Mouse (Mus musculus) layer of hippocampus, postnatal 36 days (tissue): ENCODE measurements around the gene Fgd4. TPM values are rescaled to one million over a fixed set of nuclear protein-coding genes. Genes with fewer than 3 reads are reported as not detected.

Source experiments
- DNase-seq, 2 experiments: peaks; one replicate each; pipeline ENCODE4 v3.0.0; 2022
- total RNA-seq, 2 experiments: library from RNA; stranded (reverse); gene quantifications; 2 replicates each; pipeline ENCODE4 v1.2.3; 2021

Gene Fgd4
- total RNA-seq = 10 to 100 TPM; 49.9 to 53.2 TPM

- DNase-seq = no peak
These were observed at the start of gene Fgd4 for GRCm38 (mm10) chr16:16600461-16600860. Fgd4 (minus strand) TSS chr16:16600549.

DNA sequence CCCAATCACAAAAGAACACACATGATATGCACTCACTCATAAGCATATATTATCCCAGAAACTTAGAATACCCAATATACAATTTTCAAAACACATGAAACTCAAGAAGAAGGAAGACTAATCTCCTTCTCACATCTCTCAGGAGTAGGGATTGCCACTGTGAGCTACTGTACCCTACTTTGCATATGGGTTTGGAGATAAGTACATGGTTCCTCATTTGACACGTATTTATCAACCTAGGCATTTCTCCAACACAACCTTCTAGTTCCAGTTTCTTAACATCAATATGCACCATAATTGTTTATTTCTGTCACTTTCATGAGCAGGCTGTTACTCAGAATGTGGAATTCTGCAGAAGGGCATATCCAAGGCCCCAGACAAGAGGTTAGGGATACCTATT is 44.8 kb upstream of the Fgd4 start:
- DNase-seq = no peak

- DNase-seq = no peak
These were observed 33.4 kb upstream of the Fgd4 start for GRCm38 (mm10) chr16:16633730-16634129.

GRCm38 (mm10) chr16:16599586-16600401 is 555 bp downstream of the Fgd4 start:
- peak; percentile 13 to 15 for DNase-seq

DNA sequence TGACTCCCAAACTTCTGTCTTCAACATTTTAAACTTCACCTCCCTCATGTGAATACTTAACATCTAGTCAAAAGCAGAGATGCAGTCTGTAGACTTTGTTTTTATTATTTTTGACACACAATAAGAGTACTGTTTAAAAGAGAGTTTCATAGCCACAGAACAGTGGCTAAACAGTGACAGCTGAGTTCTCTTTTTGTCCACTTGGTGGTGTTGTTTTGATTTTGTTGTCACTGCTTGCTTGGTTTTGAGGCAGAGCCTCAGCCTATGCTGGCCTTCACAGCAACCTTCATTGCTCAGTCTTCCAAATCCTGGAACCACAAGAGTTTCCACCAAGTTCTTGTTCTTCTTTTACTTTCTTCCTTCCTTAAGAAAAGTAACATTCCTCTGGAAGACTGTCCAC is 3.8 kb downstream of the Fgd4 start:
- DNase-seq = no peak

GRCm38 (mm10) chr16:16592622-16593021 is 7.7 kb downstream of the Fgd4 start:
- DNase-seq = no peak

DNA sequence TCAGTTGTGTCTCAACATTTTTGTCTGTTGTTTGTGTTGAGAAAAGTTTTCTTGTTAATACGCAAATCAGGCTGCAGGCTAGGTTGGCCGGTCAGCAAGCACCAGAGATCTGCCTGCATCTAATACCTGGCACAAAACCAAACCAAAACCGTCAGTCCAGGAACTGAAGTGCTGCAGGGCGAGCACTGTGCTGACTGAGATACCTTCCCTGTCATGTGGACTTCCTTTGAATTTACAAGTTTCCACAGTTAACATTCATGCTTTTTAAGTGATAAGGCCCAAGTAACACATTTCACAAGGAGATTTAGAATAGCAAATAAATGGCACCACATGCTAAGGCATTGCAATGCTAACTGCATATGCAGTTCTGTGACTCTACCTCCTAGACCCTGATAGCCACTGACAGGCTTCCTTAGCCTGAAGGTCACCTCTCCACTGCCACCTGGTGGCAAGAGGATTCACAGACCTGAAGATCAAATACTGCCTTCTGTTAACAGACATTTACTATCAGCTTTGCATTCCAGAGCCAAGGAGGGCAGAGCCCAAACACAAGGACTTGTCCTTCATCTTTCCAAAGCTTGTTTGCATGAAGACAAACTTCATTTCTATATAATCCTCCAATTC is 15.8 kb downstream of the Fgd4 start:
- DNase-seq = peak; percentile 30 to 45

DNA sequence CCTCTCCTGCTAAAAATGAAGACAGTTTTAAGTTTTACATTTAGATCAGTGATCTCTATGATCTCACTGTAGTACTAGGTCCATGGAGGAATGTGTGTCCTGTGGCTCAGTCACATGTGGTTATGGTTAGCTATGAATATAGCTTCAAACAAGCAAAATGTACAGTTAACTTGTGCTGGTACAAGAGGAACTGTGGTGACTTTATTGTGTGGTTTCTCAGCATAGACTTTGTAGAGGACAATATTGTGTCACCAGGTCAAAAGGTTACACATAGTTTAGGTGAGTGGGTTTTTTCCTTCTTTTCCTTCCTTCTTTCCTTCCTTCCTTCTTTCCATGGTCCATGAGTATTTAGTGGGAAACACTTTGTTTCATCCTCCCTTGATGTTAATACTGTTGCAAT is 23.8 kb downstream of the Fgd4 start:
- DNase-seq = no peak

GRCm38 (mm10) chr16:16574508-16574907 is 25.8 kb downstream of the Fgd4 start:
- no peak for DNase-seq

DNA sequence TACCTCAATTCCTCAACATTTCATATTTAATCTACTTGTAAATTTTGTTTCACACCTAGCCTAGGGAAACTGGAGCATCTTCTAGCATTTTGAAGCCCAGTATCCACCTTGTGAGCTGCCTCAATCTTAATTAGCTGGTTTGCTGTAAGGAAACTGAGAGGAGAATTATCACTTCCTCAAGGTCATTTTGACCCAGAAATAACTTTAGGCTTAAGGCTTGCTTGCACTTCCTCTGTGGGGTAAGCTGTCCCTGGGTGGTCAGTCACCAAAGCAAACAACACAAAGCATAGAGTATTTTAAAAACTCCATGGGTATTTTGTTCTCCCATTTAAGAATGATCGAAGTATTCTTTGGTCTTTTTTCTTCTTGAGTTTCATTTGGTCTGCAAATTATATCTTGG is 27.2 kb downstream of the Fgd4 start:
- DNase-seq = no peak

- no peak for DNase-seq
These were observed 29.0 kb downstream of the Fgd4 start for GRCm38 (mm10) chr16:16571356-16571755.

GRCm38 (mm10) chr16:16566786-16567185 is 33.6 kb downstream of the Fgd4 start:
- DNase-seq = no peak

- DNase-seq = no peak
These were observed 34.1 kb downstream of the Fgd4 start for GRCm38 (mm10) chr16:16566215-16566614.

DNA sequence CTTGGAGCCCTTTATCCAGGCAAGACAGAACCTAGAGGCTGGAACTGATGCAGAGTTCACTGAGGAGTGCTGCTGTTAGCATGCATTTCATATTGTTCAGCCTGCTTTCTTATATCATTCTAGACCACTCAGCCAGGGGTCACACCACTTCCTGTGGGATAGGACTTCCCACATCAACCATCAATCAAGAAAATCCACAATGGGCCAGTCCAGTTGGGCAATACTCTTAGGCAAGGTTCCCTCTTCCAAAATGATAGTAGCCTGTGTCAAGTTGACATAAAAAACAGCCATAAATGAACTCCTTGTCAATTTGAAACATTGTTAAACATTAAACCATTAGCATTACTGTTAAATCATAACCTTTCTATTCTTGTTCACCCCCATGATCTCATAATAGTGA is 34.6 kb downstream of the Fgd4 start:
- DNase-seq = no peak

DNA sequence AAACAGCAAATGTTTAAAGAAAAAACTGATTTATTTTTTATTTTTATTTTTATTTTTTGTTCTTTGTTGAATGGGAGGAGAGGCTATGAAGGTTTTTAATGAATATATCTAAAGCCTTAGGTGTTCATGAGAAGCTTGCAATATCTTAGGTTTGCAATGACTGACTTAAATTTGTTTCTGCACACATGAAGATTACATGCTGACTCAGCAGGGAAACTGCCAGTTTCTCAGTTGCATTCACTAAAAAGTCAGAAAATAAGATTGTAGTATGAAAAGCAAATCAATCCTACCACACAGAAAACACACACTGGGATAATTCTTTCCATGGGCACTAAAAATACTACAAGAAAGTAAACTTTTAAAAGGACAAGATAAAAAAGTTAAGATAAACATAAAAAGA is 39.6 kb downstream of the Fgd4 start:
- DNase-seq = no peak

DNA sequence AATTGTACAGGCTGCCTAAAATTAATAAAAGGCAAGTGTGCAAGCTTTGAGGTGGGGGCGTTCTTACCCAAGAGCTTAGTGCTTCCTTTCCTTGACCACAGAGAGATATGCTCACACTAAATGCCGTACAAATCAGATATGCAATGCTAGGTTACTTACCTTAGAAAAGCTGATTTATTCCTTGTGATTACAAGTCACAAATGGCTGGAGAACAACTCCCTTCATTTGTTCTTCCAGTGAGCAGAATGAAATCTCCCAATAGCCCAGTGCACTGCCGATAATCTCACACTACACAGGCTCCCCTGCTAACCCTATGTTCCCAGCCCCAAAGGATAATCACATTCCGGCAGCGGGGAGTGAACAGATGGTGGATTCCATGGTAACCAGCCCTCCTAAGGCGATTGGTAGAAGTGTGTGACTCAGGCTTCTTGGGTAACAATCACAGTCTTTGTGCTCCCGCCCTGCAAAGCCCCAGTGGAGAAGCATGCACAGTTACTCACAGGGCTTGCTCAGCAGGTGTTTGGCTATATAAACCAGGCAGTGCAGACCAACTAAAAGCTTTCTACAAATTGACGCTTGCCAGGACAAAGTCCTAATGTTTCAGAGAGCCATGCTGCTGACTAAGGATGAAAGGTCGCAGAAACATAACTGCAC is 40.3 kb downstream of the Fgd4 start:
- peak; percentile 87 to 89 for DNase-seq

- peak in 1 of 2 experiments; percentile 30 for DNase-seq
These were observed 41.1 kb downstream of the Fgd4 start for GRCm38 (mm10) chr16:16559016-16559877.

DNA sequence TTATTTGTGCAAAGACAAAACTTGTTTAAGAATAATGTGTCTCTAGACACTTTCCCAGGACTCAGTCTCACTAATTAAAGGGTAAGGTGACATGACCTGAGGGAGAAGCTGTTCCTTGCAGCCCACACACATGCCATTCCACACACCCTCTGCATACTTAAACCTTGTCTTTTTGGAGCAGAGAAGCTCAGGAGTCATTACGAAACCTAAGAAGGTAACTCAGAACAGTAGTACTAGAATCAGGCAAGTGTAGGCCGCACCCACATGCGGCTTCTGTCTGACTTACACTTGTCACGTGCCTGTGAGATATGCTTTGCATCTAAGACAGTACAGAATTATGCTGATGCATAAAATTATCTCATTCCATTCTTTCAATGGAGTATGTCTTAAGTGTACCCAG is 42.6 kb downstream of the Fgd4 start:
- DNase-seq = no peak

GRCm38 (mm10) chr16:16554098-16554497 is 46.3 kb downstream of the Fgd4 start:
- DNase-seq = no peak

DNA sequence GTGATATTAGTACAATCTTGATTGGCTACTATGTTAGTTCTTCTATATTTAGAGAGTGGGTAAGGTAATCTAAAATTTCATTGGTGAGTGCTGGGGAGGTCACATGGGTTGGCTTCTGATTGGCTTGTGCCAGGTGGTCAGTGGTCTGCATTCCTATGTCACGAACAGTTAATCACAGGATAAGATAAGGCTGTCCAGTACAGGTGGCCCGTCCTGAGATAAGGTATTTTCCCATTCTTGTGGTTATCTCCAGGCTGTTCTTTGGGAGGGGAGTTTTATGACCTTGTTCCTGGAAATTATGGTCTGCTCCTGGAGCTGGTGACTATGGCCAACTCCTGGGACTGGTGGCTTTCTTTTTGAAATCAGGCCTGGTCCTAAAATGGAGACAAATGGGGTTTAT is 48.2 kb downstream of the Fgd4 start:
- no peak for DNase-seq

- no peak for DNase-seq
These were observed 51.2 kb downstream of the Fgd4 start for GRCm38 (mm10) chr16:16549105-16549504.

DNA sequence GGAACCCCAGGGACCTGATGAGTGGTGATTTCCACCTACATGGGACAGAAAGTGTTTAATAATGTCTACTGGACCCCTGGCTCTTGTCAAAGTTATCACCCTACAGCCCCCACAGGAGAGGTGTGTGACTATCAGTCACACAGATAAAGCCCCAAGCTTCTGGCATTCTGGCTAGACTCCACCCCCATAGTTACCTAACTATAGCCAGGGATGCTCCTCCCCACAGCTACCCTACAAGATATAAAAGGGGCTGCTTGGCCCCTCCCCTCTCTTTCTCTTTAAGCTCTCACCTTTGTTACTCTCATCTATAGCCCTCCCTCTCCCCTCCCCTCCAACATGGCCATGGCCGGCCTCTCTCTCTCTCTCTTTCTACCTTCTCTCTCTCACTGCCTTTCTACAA is 53.7 kb downstream of the Fgd4 start:
- no peak for DNase-seq
